Mouse (Mus musculus) E14TG2a.4 (cell line): ENCODE results near the gene Gm10666.
"Not testable (repeated sequence)": the region's sequence is repeated elsewhere in the genome, so short reads cannot be mapped to it uniquely, and the experiment has no call there.

ENCODE experiments used
- H3K27me3 ChIP-seq: 2 replicates; pipeline ENCODE4 v1.6.1; 2014; ENCODE audit warnings: low read length, control low read depth; ENCODE audit not compliant: insufficient read depth
- H3K36me3 ChIP-seq: 2 replicates; pipeline ENCODE4 v1.6.1; 2014; ENCODE audit warnings: low read length, control low read depth; ENCODE audit not compliant: insufficient read depth
- H3K4me1 ChIP-seq: replicated peaks from 2 replicates; pipeline ENCODE4 v1.6.1; 2014; ENCODE audit warnings: low read depth, low read length, control low read depth
- H3K4me3 ChIP-seq: replicated peaks from 2 replicates; pipeline ENCODE4 v1.5.1; 2014; ENCODE audit warnings: mild to moderate bottlenecking, low read length
- H3K9me3 ChIP-seq: 2 replicates; pipeline ENCODE4 v1.6.1; 2014; ENCODE audit warnings: low read length, control low read depth

Gene Gm10666

DNA sequence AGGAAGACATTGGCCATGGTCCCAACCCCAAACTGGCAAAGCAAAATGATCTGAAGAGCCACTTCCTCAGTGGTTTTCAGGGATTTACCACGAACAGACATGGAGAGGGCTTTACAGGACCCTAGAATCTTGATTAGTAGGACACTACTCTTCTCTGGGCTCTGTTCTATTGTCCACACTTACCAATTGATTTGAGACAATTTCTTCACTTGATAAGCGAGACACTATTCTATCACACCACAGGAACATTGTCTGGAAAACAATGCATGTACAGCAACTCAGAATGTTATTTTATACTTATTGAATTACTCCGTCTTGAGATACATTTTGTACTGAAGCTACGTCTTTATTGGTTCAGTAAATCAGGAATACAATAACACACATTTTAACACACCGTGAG, at the start of gene Gm10666:
Gene Gm10666 (minus strand): TSS at position 101 of the 400 bp plus-strand sequence.
- not testable (repeated sequence) for H3K4me1 ChIP-seq

GRCm38 (mm10) chr7:22163935-22164334, 29.4 kb upstream of the Gm10666 start, which contains the start of gene Vmn1r142:
TSS of gene Vmn1r142 (minus strand) at chr7:22164035.
- H3K4me1 ChIP-seq, H3K36me3 ChIP-seq, H3K4me3 ChIP-seq, H3K9me3 ChIP-seq, H3K27me3 ChIP-seq: not testable (repeated sequence)

More for the DNA sequence above, at the start of gene Gm10666:
- not testable (repeated sequence) for H3K4me3 ChIP-seq, H3K9me3 ChIP-seq, H3K27me3 ChIP-seq, H3K36me3 ChIP-seq

- not testable (repeated sequence) for H3K9me3 ChIP-seq, H3K27me3 ChIP-seq, H3K4me3 ChIP-seq, H3K4me1 ChIP-seq, H3K36me3 ChIP-seq
These were observed 16.4 kb downstream of the Gm10666 start, which contains the start of gene Gm16451 for GRCm38 (mm10) chr7:22118145-22118544. TSS of gene Gm16451 (minus strand) at chr7:22118245.
